Mouse (Mus musculus): ENCODE measurements at regions not wholly inside any gene's neighbourhood (a gene's known extent, or its start where the extent isn't known, plus 50 kb on each side); places are given as distances from the start of the nearest gene placed in this dataset.

DNA sequence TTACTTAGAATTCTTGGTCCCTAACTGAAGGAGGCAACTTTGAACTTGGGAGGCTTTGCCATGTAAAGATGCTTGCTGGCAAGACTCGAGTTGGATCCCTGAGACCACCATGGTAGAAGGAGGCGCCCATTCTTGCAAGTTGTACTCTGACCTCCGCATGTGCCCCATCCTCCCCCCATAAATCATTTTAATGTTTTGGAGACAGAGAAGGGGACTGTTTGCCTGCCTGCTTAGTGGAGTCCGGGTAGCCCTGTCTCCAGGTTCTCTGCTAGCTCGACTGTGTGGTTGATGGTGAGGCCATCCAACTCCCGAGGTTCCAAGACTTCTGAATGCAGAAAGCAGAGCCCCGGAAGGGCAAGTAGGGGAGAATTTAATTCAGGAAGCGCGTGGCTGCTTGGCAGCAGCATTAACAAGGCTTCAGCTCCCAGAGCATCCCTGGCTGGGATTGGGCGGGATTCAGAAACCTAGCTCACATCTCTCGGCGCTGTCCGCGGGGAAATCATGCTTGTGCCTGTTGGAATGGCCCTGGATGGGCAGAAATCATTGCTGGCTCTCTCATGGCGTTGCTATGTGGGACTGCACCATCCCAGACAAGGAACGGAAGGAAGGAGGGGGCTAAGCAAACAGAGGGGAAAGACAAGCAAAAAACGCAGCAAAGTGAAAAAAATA is 202.8 kb upstream of the Zfp64 start:
- intact Hi-C loops (cut with DNase I), result no loop called here

GRCm38 (mm10) chr2:169156908-169157307 is 201.5 kb upstream of the Zfp64 start:
- intact Hi-C loops (cut with DNase I), result no loop called here
- peak in 1 of 2 experiments; percentile 8 for DNase-seq

More for the DNA sequence above, 202.8 kb upstream of the Zfp64 start:
- DNase-seq, result peak in 1 of 2 experiments; percentile 2

DNA sequence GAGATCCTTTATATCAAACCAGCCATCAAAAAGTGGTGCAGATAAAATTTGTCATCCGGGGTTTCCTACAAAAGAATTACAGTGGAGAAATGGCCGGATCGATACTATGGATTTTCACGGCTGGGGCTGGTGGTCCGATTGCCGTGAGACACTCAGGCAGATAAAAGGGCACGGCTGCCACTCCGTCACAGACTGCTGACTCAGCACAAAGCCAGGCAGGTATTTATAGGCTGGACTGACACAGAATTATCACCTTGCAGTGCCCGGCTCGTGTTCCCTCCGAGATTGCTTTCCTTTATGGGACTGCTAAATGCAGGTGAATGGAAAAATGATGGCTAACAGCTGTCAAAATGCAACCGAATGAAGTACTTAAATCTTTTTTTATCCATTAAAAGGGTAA is 199.5 kb upstream of the Zfp64 start:
- DNase-seq, result no peak
- intact Hi-C loops (cut with DNase I), result no loop called here

- intact Hi-C loops (cut with DNase I), result no loop called here
- DNase-seq, result no peak
These were observed 192.3 kb upstream of the Zfp64 start for GRCm38 (mm10) chr2:169147655-169148054.

DNA sequence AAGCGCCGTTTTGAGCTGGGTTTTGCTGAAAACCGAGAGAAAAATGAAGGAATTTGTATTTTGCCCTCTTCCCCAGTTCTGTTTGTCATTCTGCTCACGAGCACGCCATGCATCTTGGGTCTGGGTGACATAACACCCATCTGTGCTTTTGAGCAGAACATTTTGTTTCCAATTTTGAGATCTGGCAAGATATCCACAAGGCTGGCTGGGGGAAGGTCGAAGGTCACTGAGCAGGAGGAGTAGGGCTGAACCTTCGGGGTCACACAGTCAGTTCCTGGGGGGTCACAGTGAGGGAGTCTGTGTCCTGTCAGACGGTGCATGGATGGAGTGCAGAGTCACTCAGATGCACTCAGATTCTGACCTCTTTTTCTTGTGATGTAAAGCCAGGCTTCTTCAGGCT is 186.8 kb upstream of the Zfp64 start:
- intact Hi-C loops (cut with DNase I), result no loop called here
- no peak for DNase-seq

DNA sequence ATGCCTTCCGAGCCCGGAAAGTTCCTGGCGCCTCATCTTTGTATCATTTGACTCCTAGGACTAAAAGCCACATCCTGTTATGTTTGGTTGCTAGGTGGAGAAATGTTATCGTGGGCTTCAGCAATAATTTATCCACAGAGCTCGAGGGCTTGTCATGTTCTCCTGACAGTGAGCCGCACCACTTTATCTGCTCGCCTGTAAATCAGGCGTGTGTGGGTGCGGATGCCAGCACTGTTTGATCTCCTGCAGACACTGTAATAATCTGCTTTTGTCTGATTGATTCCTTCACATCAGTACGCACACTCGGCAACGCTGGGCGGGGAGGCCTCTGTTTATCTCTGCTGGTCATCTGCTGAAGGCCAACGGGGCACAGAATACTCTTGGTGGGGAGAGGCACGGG is 178.5 kb upstream of the Zfp64 start:
- no peak for DNase-seq
- intact Hi-C loops (cut with DNase I), result no loop called here

- DNase-seq, result no peak
- intact Hi-C loops (cut with DNase I), result no loop called here
These were observed 170.1 kb upstream of the Zfp64 start for GRCm38 (mm10) chr2:169125476-169125875.

DNA sequence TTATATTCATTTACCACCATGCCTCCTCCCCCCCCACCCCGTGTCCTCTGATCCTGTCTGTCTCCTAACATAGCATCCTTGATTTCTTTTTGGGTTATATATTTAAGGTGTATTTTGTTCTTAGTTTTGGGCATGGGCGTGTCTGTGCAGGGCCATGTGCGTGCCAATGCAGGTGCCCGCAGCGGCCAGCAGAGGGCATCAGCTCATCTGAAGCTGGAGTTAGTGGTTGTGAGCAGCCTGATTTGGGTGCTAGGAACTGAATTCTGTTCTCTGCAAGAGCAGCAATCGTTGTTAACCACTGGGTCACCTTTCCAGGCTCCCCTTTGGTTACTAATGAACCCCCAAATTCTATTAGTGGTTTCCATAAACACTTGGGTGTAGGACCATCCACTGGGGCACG is 167.5 kb upstream of the Zfp64 start:
- no peak for DNase-seq
- intact Hi-C loops (cut with DNase I), result no loop called here

DNA sequence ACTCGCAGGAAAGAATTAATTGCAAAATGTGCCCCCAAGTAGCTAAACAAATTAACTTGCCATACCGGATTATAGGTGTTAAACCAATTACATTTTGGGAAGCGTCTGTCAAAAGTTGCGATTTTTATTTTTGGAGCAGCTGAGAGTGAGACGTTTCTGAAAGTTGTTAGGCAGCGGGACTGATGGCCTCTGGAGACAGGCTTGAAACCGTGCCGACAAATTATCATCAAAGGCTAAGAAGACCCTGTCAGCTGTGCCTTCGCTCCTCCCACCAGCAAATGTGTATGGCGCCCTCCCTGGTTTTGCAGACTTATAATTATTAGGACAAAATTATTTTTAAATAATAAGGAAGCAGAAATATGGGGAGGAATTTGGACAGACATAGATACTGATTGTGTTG is 161.5 kb upstream of the Zfp64 start:
- no peak for DNase-seq
- intact Hi-C loops (cut with DNase I), result no loop called here

DNA sequence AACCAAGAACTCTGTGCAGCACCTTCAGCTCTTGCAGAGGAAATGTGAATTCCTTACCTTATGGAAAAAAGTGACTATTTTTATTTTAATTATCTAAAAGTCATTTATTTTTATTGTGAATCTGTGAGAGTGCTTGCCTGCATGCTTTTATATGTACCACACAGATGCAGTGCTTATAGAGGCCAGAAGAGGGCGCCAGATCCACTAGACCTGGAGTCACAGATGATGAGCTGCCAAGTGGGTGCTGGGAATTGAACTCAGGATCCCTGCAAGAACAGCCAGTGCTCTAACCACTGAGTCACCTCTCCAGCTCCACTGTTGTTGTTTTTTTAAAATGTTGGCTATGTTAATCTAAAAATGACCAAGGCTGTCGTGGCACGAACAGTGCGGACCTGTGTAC is 153.7 kb upstream of the Zfp64 start:
- DNase-seq, result no peak
- intact Hi-C loops (cut with DNase I), result loop anchor here (2.0 to 5.0 kb wide), 2 partner anchors 46 to 117 kb away; no protein-coding TSS in a partner anchor

- intact Hi-C loops (cut with DNase I), result loop anchor here (2.0 to 5.0 kb wide), 2 partner anchors 45 to 116 kb away; no protein-coding TSS in a partner anchor
- peak; percentile 35 to 60 for DNase-seq
These were observed 152.7 kb upstream of the Zfp64 start for GRCm38 (mm10) chr2:169108037-169108436.

DNA sequence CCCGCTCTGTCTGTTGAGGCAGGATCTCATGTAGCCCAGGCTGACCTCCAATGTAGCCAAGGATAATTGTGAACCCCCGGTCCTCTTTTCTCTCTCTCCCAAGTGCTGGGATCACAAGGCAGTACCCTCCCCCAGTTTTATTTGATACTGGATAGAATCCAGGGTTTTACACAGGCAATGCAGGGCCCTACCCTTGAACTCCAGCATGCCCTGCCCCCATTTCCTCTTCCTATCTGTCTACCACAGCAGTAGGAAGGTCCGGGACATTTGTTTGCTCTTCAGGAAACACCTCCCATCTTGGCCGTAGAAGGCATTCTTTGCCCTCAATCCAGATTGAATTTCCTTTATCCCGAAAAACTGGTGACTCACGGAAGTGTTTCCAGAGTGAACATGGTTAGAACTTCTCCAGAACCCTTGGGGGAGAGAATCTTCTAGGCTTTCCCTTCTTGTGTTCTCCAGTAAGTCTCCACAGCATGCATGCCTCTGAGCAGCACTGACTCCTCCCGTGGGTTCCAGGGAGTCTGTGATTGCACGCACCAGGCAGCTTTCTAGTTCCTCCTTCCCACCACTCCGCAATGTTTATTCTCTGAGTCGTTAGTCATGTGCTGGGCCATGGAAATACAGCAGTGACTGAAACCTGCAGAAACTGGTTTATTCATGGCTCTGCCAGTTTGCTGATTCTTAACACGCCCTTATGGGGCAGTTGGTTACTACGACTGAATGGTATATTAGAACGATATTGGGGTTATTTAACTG is 146.3 kb upstream of the Zfp64 start:
- intact Hi-C loops (cut with DNase I), result no loop called here
- no peak for DNase-seq

DNA sequence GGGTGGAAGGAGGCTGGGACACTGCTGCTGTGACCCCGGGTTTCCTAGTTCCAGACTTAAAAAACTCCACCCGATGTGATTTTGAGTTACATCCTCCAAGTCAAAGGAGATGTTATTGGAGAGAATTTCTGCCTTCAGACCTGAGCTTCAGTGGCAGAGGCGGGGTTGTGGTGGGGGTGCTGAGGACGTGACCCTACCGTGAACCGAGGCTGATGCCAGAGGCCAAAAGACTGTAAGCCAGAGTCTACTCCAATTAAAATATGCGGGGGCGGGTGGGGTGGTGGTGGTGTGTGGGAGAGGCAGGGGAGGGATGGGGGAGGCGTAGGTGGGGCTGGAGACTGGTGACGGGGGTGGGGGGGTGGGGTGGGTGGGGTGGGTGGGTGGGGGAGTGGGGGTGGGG is 145.1 kb upstream of the Zfp64 start:
- DNase-seq, result no peak
- intact Hi-C loops (cut with DNase I), result no loop called here

- no peak for DNase-seq
- intact Hi-C loops (cut with DNase I), result no loop called here
These were observed 144.3 kb upstream of the Zfp64 start for GRCm38 (mm10) chr2:169099678-169100077.

DNA sequence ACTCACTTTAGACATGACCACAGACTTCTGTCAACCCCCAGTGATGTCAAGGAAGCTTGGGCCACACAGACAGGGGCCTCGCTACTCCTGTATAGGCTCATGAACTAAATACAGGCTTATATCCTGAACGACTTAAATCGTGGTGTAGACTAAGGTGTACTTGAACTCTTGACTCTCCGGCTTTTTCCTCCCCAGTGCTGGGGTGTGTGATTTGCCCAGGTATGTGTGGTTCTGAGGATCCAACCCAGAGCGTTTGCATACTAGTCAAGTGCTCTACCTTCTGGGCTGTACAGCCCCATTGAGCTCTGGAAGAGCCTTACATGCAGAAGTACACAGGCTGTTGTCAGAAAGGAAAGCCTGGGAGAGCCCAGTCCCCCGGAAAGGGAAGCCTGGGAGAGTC is 143.2 kb upstream of the Zfp64 start:
- no peak for DNase-seq
- intact Hi-C loops (cut with DNase I), result no loop called here

GRCm38 (mm10) chr2:169094011-169094754 is 138.8 kb upstream of the Zfp64 start:
- intact Hi-C loops (cut with DNase I), result no loop called here

GRCm38 (mm10) chr2:169090256-169090655 is 134.9 kb upstream of the Zfp64 start:
- intact Hi-C loops (cut with DNase I), result no loop called here
- DNase-seq, result no peak

More at GRCm38 (mm10) chr2:169094011-169094754, 138.8 kb upstream of the Zfp64 start:
- DNase-seq, result no peak

- no peak for DNase-seq
- intact Hi-C loops (cut with DNase I), result no loop called here
These were observed 133.6 kb upstream of the Zfp64 start for GRCm38 (mm10) chr2:169088870-169089484.

- no peak for DNase-seq
- intact Hi-C loops (cut with DNase I), result no loop called here
These were observed 132.9 kb upstream of the Zfp64 start for GRCm38 (mm10) chr2:169088301-169088700.

GRCm38 (mm10) chr2:169071267-169071666 is 115.9 kb upstream of the Zfp64 start:
- no peak for DNase-seq
- intact Hi-C loops (cut with DNase I), result no loop called here

- intact Hi-C loops (cut with DNase I), result no loop called here
- no peak for DNase-seq
These were observed 109.8 kb upstream of the Zfp64 start for GRCm38 (mm10) chr2:169065166-169065698.

Data from heart, postnatal 14 days (tissue).